Mouse (Mus musculus): ENCODE results near the gene Slc41a2. TPM values are rescaled to one million over a fixed set of nuclear protein-coding genes. Genes with fewer than 3 reads are reported as not detected.
A peak's percentile ranks its signal among the peaks of the same experiment; 100 is the strongest.

Gene Slc41a2
- polyA plus RNA-seq, 1 experiment from 2014 or later: 0.52 TPM

DNA sequence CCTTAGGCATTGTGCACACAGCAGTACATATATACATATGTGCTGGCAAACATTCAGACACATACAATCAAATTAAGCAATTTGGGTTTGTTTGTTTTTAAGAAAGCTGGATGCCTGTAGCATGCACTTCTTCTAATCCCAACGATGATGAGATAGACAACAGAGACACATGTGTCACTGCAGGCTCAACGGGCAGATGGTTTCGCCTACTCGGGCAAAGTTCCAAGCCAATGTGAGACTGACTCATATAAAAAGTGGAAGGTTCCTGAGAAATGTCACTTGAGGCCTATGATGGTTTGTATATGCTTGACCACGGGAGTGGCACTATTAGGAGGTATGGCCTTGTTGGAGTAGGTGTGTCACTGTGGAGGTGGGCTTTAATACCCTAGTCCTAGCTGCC is 5.5 kb upstream of the Slc41a2 start:
- no peak overlapping the region for H3K27ac ChIP-seq (ENCODE audit: low read length)
- H3K4me1 ChIP-seq (ENCODE audit: insufficient read depth, low read length): no peaks in the 10 kb centered on the region
- ATAC-seq (ENCODE audit: low FRiP score, low TSS enrichment): no peak
- WGBS: 91% methylated on average over 5 of the region's 5 CpGs
- no peak overlapping the region for H3K9ac ChIP-seq (replicated peaks; ENCODE audit: low read length)
- no peak overlapping the region for H3K4me2 ChIP-seq (replicated peaks; ENCODE audit: low read depth, low read length)
- no peak overlapping the region for H3K4me3 ChIP-seq (ENCODE audit: low read length)
- no peaks in the 10 kb centered on the region for H3K36me3 ChIP-seq (ENCODE audit: insufficient read depth, low read length)
- no peaks in the 10 kb centered on the region for H3K9me3 ChIP-seq (ENCODE audit: low read length)
- peaks cover 14% of the 10 kb centered on the region; the same call in 1 of the 2 replicates for H3K27me3 ChIP-seq (ENCODE audit: insufficient read depth, low read length)

DNA sequence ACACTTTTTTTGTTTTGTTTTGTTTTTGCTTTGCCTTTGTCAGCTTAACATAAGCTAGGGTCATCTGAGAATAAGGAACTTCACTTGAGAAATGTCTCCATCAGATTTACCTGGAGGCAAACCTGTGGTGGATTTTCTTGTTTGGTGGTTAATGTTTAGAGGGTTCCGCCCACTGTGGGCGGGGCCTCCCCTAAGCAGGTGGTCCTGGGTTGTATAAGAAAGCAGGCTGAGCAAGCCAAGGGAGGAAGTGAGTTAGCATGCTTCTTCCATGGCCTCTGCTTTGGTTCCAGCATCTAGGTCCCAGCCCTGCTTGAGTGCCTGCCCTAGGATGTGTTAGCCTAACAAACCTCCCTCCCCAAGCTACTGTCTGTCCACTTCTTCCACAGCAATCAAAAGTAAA is 3.5 kb upstream of the Slc41a2 start:
- no peak overlapping the region for H3K9ac ChIP-seq (replicated peaks; ENCODE audit: low read length)
- H3K36me3 ChIP-seq (ENCODE audit: insufficient read depth, low read length): no peaks in the 10 kb centered on the region
- no peak overlapping the region for H3K4me2 ChIP-seq (replicated peaks; ENCODE audit: low read depth, low read length)
- no peaks in the 10 kb centered on the region for H3K9me3 ChIP-seq (ENCODE audit: low read length)
- ATAC-seq (ENCODE audit: low FRiP score, low TSS enrichment): peak; percentile 39; the same call in 1 of the 2 replicates
- H3K4me1 ChIP-seq (ENCODE audit: insufficient read depth, low read length): peaks cover 4% of the 10 kb centered on the region; the same call in 1 of the 2 replicates
- H3K27me3 ChIP-seq (ENCODE audit: insufficient read depth, low read length): peaks cover 29% of the 10 kb centered on the region
- H3K27ac ChIP-seq (ENCODE audit: low read length): no peak overlapping the region
- H3K4me3 ChIP-seq (ENCODE audit: low read length): no peak overlapping the region
- WGBS: 31% methylated on average over 2 of the region's 2 CpGs

DNA sequence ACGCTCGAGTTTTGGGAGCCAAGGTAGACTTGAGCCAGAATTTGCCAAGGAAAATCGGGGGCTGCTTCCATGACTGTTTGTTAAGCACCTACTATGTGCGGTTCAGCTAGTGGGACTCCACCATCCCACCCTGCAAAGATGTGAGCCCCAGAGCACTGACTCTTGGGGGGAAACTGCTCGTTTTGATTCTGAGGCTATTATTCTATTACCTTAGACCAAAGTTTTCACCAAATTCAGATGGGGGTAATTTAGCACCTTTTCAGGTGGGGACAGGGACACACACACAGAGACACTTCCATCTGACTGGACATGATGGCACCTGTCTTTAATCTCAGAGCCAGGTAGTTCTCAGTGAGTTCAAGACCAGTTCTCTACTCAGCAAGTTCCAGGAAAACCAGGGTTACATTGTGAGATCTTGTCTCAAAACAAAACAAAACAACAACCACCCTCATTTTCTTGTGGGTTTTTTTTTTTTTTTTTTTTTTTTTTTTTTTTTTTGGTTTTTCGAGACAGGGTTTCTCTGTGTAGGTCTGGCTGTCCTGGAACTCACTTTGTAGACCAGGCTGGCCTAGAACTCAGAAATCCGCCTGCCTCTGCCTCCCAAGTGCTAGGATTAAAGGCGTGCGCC is 403 bp upstream of the Slc41a2 start:
- Histone ChIP-seq H3K36me3 (ENCODE audit: insufficient read depth, low read length) (no peaks in the 10 kb centered on the region), H3K4me1 (ENCODE audit: insufficient read depth, low read length) (peaks cover 4% of the 10 kb centered on the region; the same call in 1 of the 2 replicates), H3K9me3 (ENCODE audit: low read length) (no peaks in the 10 kb centered on the region), H3K4me3 (ENCODE audit: low read length) (peak overlapping the region; percentile 57), H3K27me3 (ENCODE audit: insufficient read depth, low read length) (peaks cover 56% of the 10 kb centered on the region), H3K27ac (ENCODE audit: low read length) (no peak overlapping the region), H3K9ac (replicated peaks; ENCODE audit: low read length) (peak overlapping the region; percentile 61; the same call in 1 of the 2 replicates), H3K4me2 (replicated peaks; ENCODE audit: low read depth, low read length) (peak overlapping the region; percentile 96)
- no peak for ATAC-seq (ENCODE audit: low FRiP score, low TSS enrichment)
- WGBS: 42% methylated on average over 7 of the region's 9 CpGs

DNA sequence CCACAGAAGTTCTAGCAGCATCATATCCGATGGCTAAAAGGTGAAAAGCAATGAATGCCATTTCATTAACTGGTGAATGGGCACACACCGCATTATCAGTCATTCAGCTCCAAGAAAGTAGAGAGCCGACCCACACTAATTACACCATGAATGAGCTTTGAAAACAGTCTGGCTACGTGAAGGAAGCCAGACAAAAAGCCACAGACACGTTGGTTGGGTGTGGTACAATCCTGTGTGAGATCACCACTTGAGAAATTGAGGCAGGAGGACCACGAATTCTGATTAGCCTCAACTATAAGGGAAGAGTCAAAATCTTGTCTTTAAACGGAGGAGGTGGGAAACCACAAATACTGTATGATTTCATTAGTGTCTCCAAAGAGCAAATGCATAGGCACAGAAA is 1.3 kb downstream of the Slc41a2 start:
- peaks cover 56% of the 10 kb centered on the region for H3K27me3 ChIP-seq (ENCODE audit: insufficient read depth, low read length)
- no peaks in the 10 kb centered on the region for H3K36me3 ChIP-seq (ENCODE audit: insufficient read depth, low read length)
- peaks cover 4% of the 10 kb centered on the region; the same call in 1 of the 2 replicates for H3K4me1 ChIP-seq (ENCODE audit: insufficient read depth, low read length)
- no peak overlapping the region for H3K4me2 ChIP-seq (replicated peaks; ENCODE audit: low read depth, low read length)
- no peak overlapping the region for H3K27ac ChIP-seq (ENCODE audit: low read length)
- 31% methylated on average over 7 of the region's 7 CpGs for WGBS
- H3K4me3 ChIP-seq (ENCODE audit: low read length): no peak overlapping the region
- no peaks in the 10 kb centered on the region for H3K9me3 ChIP-seq (ENCODE audit: low read length)
- no peak overlapping the region for H3K9ac ChIP-seq (replicated peaks; ENCODE audit: low read length)
- ATAC-seq (ENCODE audit: low FRiP score, low TSS enrichment): no peak

DNA sequence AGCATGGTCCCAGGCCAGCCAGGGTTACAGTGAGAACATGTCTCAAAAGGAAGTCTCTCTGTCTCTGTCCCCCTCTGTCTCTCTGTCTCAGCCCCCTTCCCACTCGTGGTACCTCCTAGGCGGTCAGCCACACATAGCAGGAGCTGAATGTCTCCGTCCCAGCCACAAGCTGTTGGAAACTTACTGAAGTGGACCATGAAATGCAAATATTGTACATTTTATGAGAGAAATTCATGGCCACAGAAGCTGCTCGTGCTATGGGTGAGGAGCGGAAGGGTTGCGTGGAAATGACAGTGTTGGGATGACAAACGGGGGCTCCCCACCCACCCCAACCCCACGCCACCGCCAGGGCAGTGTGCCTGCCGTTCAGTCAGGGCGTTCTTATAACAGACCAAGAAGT is 5.1 kb downstream of the Slc41a2 start:
- Histone ChIP-seq H3K4me2 (replicated peaks; ENCODE audit: low read depth, low read length) (no peak overlapping the region), H3K4me3 (ENCODE audit: low read length) (no peak overlapping the region), H3K9me3 (ENCODE audit: low read length) (no peaks in the 10 kb centered on the region), H3K27ac (ENCODE audit: low read length) (no peak overlapping the region), H3K9ac (replicated peaks; ENCODE audit: low read length) (no peak overlapping the region), H3K36me3 (ENCODE audit: insufficient read depth, low read length) (no peaks in the 10 kb centered on the region), H3K4me1 (ENCODE audit: insufficient read depth, low read length) (peaks cover 4% of the 10 kb centered on the region; the same call in 1 of the 2 replicates), H3K27me3 (ENCODE audit: insufficient read depth, low read length) (peaks cover 38% of the 10 kb centered on the region)
- WGBS: 83% methylated on average over 11 of the region's 11 CpGs
- ATAC-seq (ENCODE audit: low FRiP score, low TSS enrichment): no peak

DNA sequence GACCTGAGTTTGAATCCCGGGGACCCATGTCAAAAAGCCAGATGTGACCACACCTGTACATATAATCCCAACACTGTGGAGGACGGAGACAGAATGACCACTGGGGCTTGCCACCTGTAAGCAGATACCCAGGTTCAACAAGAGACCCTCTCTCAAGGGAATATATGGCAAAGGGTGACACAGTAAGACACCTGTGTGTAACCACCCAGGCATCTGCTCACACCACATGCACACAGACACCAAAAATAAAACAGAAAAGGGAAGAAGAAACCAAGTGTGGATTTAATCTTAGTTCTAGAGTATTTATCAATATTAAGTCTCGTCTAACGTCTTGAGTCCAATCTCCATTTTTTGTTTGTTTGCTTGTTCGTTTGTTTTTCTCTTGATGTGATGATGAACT is 5.9 kb downstream of the Slc41a2 start:
- WGBS: 93% methylated on average over 5 of the region's 5 CpGs
- no peak overlapping the region for H3K4me2 ChIP-seq (replicated peaks; ENCODE audit: low read depth, low read length)
- H3K9me3 ChIP-seq (ENCODE audit: low read length): no peaks in the 10 kb centered on the region
- H3K36me3 ChIP-seq (ENCODE audit: insufficient read depth, low read length): no peaks in the 10 kb centered on the region
- peaks cover 31% of the 10 kb centered on the region for H3K27me3 ChIP-seq (ENCODE audit: insufficient read depth, low read length)
- ATAC-seq (ENCODE audit: low FRiP score, low TSS enrichment): no peak
- no peak overlapping the region for H3K4me3 ChIP-seq (ENCODE audit: low read length)
- no peak overlapping the region for H3K27ac ChIP-seq (ENCODE audit: low read length)
- H3K4me1 ChIP-seq (ENCODE audit: insufficient read depth, low read length): peaks cover under 1% of the 10 kb centered on the region; the same call in 1 of the 2 replicates
- H3K9ac ChIP-seq (replicated peaks; ENCODE audit: low read length): no peak overlapping the region

DNA sequence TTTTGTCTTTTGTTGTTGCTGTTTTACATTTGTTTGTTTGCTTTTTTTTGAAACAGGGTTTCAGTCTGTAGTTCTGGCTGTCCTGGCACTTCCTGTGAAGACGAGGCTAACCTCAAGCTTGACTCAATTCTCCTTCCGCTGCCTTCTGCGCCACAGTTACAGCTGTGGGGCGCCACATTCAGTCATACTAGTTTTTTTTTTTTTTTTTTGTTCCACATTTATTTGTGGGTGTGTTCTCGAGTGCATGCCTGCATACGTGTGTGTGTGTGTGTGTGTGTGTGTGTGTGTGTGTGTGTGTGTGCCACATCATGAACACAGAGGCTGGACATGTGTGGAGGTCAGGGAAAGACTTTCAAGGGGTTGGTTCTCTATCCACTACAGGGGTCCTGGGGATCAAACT is 7.3 kb downstream of the Slc41a2 start:
- Histone ChIP-seq H3K4me3 (ENCODE audit: low read length) (no peak overlapping the region), H3K27me3 (ENCODE audit: insufficient read depth, low read length) (peaks cover 19% of the 10 kb centered on the region; the same call in 1 of the 2 replicates), H3K36me3 (ENCODE audit: insufficient read depth, low read length) (no peaks in the 10 kb centered on the region), H3K9me3 (ENCODE audit: low read length) (no peaks in the 10 kb centered on the region), H3K4me1 (ENCODE audit: insufficient read depth, low read length) (no peaks in the 10 kb centered on the region), H3K9ac (replicated peaks; ENCODE audit: low read length) (no peak overlapping the region), H3K4me2 (replicated peaks; ENCODE audit: low read depth, low read length) (no peak overlapping the region), H3K27ac (ENCODE audit: low read length) (no peak overlapping the region)
- ATAC-seq (ENCODE audit: low FRiP score, low TSS enrichment): no peak
- WGBS: 81% methylated on average over 6 of the region's 6 CpGs

DNA sequence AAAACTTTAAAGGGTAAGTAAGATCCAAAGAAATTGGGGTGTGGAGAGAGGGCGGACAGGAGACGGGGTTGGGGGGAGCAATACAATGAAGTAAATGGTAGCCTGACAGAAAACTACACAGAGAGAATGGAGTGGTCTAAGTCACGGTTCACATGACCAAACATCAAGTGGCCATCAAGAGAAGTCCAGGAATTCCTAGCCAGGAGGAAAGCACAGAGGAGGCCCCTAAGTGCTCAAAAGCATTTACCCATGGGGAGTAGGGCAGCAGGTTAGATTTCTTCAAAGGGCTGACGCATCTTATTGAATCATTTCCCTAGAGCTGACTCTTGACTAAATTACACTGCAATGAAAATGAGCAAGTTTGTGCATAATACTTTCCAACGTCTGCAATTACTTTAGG is 8.9 kb downstream of the Slc41a2 start:
- H3K27me3 ChIP-seq (ENCODE audit: insufficient read depth, low read length): peaks cover 3% of the 10 kb centered on the region; the same call in 1 of the 2 replicates
- H3K36me3 ChIP-seq (ENCODE audit: insufficient read depth, low read length): no peaks in the 10 kb centered on the region
- no peak overlapping the region for H3K9ac ChIP-seq (replicated peaks; ENCODE audit: low read length)
- H3K4me3 ChIP-seq (ENCODE audit: low read length): no peak overlapping the region
- no peak overlapping the region for H3K27ac ChIP-seq (ENCODE audit: low read length)
- H3K4me2 ChIP-seq (replicated peaks; ENCODE audit: low read depth, low read length): no peak overlapping the region
- no peak for ATAC-seq (ENCODE audit: low FRiP score, low TSS enrichment)
- WGBS: 70% methylated on average over 5 of the region's 5 CpGs
- no peaks in the 10 kb centered on the region for H3K4me1 ChIP-seq (ENCODE audit: insufficient read depth, low read length)
- no peaks in the 10 kb centered on the region for H3K9me3 ChIP-seq (ENCODE audit: low read length)

DNA sequence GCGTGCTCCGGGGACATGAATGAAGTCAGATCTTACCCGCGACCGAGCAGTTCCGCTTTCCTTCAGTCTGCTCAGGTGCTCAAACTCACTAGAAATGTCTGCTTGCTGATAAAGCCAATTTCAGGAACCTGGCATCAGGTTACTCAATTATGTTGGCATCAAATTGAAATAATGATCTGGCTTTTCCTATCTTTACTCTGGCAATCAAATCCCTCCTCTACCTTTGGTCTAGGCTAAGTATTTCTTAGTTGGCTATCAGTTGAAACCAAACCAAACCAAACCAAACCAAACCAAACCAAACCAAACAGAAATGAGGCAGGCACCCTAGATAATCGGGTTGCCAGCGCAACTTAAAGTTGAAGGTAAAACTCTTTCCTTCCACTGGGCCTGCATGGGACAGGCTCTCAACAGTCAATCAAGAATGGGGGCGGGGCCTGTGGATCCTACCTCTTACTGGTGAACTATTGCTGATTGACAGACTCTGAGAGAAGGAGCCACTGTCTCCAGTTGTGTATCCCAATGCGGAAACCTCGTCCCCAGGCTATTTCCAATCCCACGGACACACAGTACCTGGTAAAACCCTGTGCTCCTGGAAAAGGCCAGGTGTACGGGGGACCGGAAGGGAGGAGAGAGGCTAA is 10.9 kb downstream of the Slc41a2 start:
- 91% methylated on average over 14 of the region's 14 CpGs for WGBS
- H3K9ac ChIP-seq (replicated peaks; ENCODE audit: low read length): no peak overlapping the region
- H3K36me3 ChIP-seq (ENCODE audit: insufficient read depth, low read length): no peaks in the 10 kb centered on the region
- H3K4me1 ChIP-seq (ENCODE audit: insufficient read depth, low read length): no peaks in the 10 kb centered on the region
- H3K27me3 ChIP-seq (ENCODE audit: insufficient read depth, low read length): no peaks in the 10 kb centered on the region
- no peak overlapping the region for H3K27ac ChIP-seq (ENCODE audit: low read length)
- no peak for ATAC-seq (ENCODE audit: low FRiP score, low TSS enrichment)
- no peaks in the 10 kb centered on the region for H3K9me3 ChIP-seq (ENCODE audit: low read length)
- no peak overlapping the region for H3K4me2 ChIP-seq (replicated peaks; ENCODE audit: low read depth, low read length)
- H3K4me3 ChIP-seq (ENCODE audit: low read length): no peak overlapping the region

DNA sequence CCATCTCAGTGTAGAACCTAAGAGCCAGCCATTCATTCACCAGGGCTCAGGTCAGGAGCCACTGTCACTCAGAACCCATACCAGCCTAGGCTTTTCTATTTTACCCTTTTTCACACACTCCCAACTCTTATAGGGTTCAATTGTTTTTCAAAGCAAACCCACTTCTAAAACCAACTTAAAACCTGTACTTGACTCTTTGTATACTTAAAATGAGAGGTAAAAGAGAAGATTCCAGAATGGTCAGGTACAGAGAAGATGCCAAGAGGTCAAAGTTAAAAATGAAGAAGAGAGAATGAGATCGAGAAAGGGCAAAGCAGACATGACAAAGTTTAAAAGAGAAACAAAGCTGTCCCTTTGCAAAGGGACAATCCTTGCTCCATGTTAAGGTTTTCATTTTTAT is 11.8 kb downstream of the Slc41a2 start:
- Histone ChIP-seq H3K4me1 (ENCODE audit: insufficient read depth, low read length) (no peaks in the 10 kb centered on the region), H3K9me3 (ENCODE audit: low read length) (no peaks in the 10 kb centered on the region), H3K4me2 (replicated peaks; ENCODE audit: low read depth, low read length) (no peak overlapping the region), H3K36me3 (ENCODE audit: insufficient read depth, low read length) (no peaks in the 10 kb centered on the region), H3K4me3 (ENCODE audit: low read length) (no peak overlapping the region), H3K27me3 (ENCODE audit: insufficient read depth, low read length) (no peaks in the 10 kb centered on the region), H3K9ac (replicated peaks; ENCODE audit: low read length) (no peak overlapping the region), H3K27ac (ENCODE audit: low read length) (no peak overlapping the region)
- ATAC-seq (ENCODE audit: low FRiP score, low TSS enrichment): no peak
- 83% methylated on average over 1 of the region's 1 CpGs for WGBS

Measured in kidney, embryonic 16.5 days (tissue).